Mouse (Mus musculus): ENCODE measurements around the gene Slc2a4. TPM values are rescaled to one million over a fixed set of nuclear protein-coding genes. Genes with fewer than 3 reads are reported as not detected.
"Not testable (repeated sequence)": the region's sequence is repeated elsewhere in the genome, so short reads cannot be mapped to it uniquely, and the experiment has no call there.

The Slc2a4 gene
- polyA plus RNA-seq, 1 experiment: 6.2 TPM

DNA sequence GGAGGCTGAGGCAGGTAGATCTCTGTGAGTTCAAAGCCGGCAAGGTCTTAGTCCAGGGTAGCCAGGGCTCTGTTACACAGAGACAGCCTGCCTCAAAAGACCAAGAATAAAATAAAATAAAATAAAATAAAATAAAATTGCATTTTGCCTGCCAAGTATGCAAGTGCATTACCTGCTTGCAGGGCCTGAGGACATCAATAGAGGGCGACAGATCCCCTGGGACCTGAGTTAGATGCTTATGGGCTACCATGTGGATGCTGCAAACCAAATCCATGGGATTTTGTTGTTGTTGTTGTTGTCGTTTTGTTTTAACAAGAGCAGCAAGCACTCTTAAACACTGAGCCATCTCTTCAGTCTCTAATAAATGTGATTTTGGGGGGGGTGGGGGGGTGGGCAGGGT, 15.7 kb downstream of the Slc2a4 start:
- DNase-seq (ENCODE audit: low read depth in 1 of 2, low spot score in 2 of 2): peak in 1 of 2 experiments; percentile 33
- Histone ChIP-seq H3K36me3 (ENCODE audit: control insufficient read depth, insufficient read depth, low read length) (no peaks in the 10 kb centered on the region), H3K27ac (ENCODE audit: insufficient read depth, low read length) (no peak overlapping the region), H3K4me3 (ENCODE audit: extremely low read depth, insufficient read depth, insufficient read length) (no peak overlapping the region), H3K4me1 (ENCODE audit: control insufficient read depth, insufficient read depth, insufficient read length) (peaks cover 21% of the 10 kb centered on the region), H3K27me3 (ENCODE audit: control insufficient read depth, insufficient read depth, low read length) (peaks cover 13% of the 10 kb centered on the region)
- TF ChIP-seq POLR2A (IDR thresholded peaks at IDR 0.05; ENCODE audit: low read depth, low read length) (no peak), CTCF (IDR thresholded peaks at IDR 0.05; ENCODE audit: extremely low read depth, insufficient read depth, insufficient read length, insufficient replicate concordance) (no peak)
- WGBS: 65% methylated on average over 3 of the region's 3 CpGs

GRCm38 (mm10) chr11:69931769-69932168, 16.2 kb downstream of the Slc2a4 start:
- H3K27ac ChIP-seq (ENCODE audit: insufficient read depth, low read length): no peak overlapping the region; the same call in 1 of the 2 replicates
- no peak for DNase-seq (ENCODE audit: low read depth in 1 of 2, low spot score in 2 of 2)
- H3K27me3 ChIP-seq (ENCODE audit: control insufficient read depth, insufficient read depth, low read length): peaks cover 13% of the 10 kb centered on the region
- TF ChIP-seq CTCF (IDR thresholded peaks at IDR 0.05; ENCODE audit: extremely low read depth, insufficient read depth, insufficient read length, insufficient replicate concordance) (no peak), POLR2A (IDR thresholded peaks at IDR 0.05; ENCODE audit: low read depth, low read length) (no peak)
- H3K4me3 ChIP-seq (ENCODE audit: extremely low read depth, insufficient read depth, insufficient read length): no peak overlapping the region
- H3K36me3 ChIP-seq (ENCODE audit: control insufficient read depth, insufficient read depth, low read length): no peaks in the 10 kb centered on the region
- 38% methylated on average over 8 of the region's 8 CpGs for WGBS
- peaks cover 21% of the 10 kb centered on the region for H3K4me1 ChIP-seq (ENCODE audit: control insufficient read depth, insufficient read depth, insufficient read length)

DNA sequence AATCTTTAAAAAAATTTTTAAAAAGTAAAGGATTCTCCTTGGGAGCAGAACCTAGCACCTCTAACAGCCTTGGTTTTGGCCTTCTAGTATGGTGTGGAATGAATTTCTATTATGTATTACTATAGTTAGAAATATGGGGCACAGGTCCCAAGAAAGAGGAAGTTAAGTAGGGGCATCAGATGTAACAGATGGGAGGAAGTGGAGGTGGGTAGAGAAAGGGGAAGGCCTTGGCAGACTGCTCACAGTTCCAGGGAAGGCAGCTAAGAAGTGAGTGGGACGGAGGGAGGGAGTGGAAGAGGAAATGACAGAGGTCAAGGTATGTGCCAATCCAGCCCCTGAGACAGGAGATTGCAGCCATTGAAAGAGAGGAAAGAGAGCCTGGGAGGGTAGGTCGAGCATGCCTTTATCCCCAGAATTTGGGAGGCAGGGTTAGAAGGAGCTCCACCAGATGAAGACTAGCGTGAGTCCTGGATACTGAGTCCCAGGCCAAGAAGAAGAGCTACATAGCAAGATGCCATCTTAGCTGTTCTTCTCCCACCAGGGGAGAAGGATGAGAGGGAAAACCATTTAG, 16.9 kb downstream of the Slc2a4 start:
- no peak for TF ChIP-seq POLR2A (IDR thresholded peaks at IDR 0.05; ENCODE audit: low read depth, low read length)
- Histone ChIP-seq H3K27ac (ENCODE audit: insufficient read depth, low read length) (peak overlapping the region; percentile 63), H3K4me3 (ENCODE audit: extremely low read depth, insufficient read depth, insufficient read length) (no peak overlapping the region), H3K36me3 (ENCODE audit: control insufficient read depth, insufficient read depth, low read length) (no peaks in the 10 kb centered on the region), H3K4me1 (ENCODE audit: control insufficient read depth, insufficient read depth, insufficient read length) (peaks cover 21% of the 10 kb centered on the region), H3K27me3 (ENCODE audit: control insufficient read depth, insufficient read depth, low read length) (peaks cover 7% of the 10 kb centered on the region)
- 25% methylated on average over 3 of the region's 3 CpGs for WGBS
- peak in 1 of 2 experiments; percentile 26 for DNase-seq (ENCODE audit: low read depth in 1 of 2, low spot score in 2 of 2)

DNA sequence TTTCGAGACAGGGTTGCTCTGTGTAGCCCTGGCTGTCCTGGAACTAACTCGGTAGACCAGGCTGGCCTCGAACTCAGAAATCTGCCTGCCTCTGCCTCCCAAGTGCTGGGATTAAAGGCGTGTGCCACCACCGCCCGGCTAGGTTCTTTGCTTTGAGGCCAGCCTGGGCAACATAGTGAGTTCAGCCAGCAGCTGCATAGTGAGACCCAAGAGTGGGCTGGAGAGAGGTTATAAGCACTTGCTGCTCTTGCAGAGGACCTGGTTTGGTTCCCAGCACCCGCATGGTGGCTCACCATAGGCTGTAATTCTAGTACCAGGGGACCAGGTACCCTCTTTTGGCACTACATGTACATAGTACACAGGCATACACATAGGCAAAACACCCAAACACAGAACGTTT, 17.8 kb downstream of the Slc2a4 start:
- not testable (repeated sequence) for H3K4me3 ChIP-seq (ENCODE audit: extremely low read depth, insufficient read depth, insufficient read length); H3K27me3 ChIP-seq (ENCODE audit: control insufficient read depth, insufficient read depth, low read length); H3K36me3 ChIP-seq (ENCODE audit: control insufficient read depth, insufficient read depth, low read length); H3K27ac ChIP-seq (ENCODE audit: insufficient read depth, low read length); DNase-seq (ENCODE audit: low read depth in 1 of 2, low spot score in 2 of 2)
- 93% methylated on average over 8 of the region's 8 CpGs for WGBS
- H3K4me1 ChIP-seq (ENCODE audit: control insufficient read depth, insufficient read depth, insufficient read length): peaks cover 12% of the 10 kb centered on the region; the same call in 1 of the 2 replicates

DNA sequence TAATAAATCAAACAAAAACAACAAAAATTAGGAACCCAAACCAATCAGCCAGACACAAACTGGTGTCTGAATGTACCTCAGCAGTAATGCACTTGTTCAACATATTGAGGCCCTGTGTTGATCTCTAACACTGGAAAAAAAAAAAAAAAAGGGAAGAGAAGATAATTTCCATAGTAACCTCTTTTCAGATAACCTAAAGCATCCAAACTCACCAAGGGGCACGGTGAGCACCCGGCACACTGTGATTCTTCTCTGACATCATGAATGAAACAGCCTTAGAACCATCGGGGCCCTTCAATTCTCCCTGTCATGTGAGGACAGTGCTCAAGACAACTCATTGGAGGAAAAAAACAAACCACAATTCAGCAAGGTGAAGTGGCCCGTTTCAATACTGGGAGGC, 18.3 kb downstream of the Slc2a4 start:
- Histone ChIP-seq H3K27me3 (ENCODE audit: control insufficient read depth, insufficient read depth, low read length) (0 out of 2 replicates have a peak, but pooled peaks cover 1% of the 10 kb centered on the region), H3K4me1 (ENCODE audit: control insufficient read depth, insufficient read depth, insufficient read length) (peaks cover 9% of the 10 kb centered on the region; the same call in 1 of the 2 replicates), H3K27ac (ENCODE audit: insufficient read depth, low read length) (no peak overlapping the region), H3K4me3 (ENCODE audit: extremely low read depth, insufficient read depth, insufficient read length) (no peak overlapping the region), H3K36me3 (ENCODE audit: control insufficient read depth, insufficient read depth, low read length) (no peaks in the 10 kb centered on the region)
- 52% methylated on average over 4 of the region's 4 CpGs for WGBS
- DNase-seq (ENCODE audit: low read depth in 1 of 2, low spot score in 2 of 2): no peak
- no peak for TF ChIP-seq POLR2A (IDR thresholded peaks at IDR 0.05; ENCODE audit: low read depth, low read length)
- no peak for TF ChIP-seq CTCF (IDR thresholded peaks at IDR 0.05; ENCODE audit: extremely low read depth, insufficient read depth, insufficient read length, insufficient replicate concordance)

- peaks cover 9% of the 10 kb centered on the region; the same call in 1 of the 2 replicates for H3K4me1 ChIP-seq (ENCODE audit: control insufficient read depth, insufficient read depth, insufficient read length)
- TF ChIP-seq CTCF (IDR thresholded peaks at IDR 0.05; ENCODE audit: extremely low read depth, insufficient read depth, insufficient read length, insufficient replicate concordance): no peak
- TF ChIP-seq POLR2A (IDR thresholded peaks at IDR 0.05; ENCODE audit: low read depth, low read length): no peak
- no peak overlapping the region for H3K4me3 ChIP-seq (ENCODE audit: extremely low read depth, insufficient read depth, insufficient read length)
- H3K27me3 ChIP-seq (ENCODE audit: control insufficient read depth, insufficient read depth, low read length): no peaks in the 10 kb centered on the region
- 90% methylated on average over 2 of the region's 2 CpGs for WGBS
- H3K27ac ChIP-seq (ENCODE audit: insufficient read depth, low read length): no peak overlapping the region
- H3K36me3 ChIP-seq (ENCODE audit: control insufficient read depth, insufficient read depth, low read length): no peaks in the 10 kb centered on the region
- DNase-seq (ENCODE audit: low read depth in 1 of 2, low spot score in 2 of 2): no peak
Observed at GRCm38 (mm10) chr11:69927501-69927900, 20.5 kb downstream of the Slc2a4 start.

DNA sequence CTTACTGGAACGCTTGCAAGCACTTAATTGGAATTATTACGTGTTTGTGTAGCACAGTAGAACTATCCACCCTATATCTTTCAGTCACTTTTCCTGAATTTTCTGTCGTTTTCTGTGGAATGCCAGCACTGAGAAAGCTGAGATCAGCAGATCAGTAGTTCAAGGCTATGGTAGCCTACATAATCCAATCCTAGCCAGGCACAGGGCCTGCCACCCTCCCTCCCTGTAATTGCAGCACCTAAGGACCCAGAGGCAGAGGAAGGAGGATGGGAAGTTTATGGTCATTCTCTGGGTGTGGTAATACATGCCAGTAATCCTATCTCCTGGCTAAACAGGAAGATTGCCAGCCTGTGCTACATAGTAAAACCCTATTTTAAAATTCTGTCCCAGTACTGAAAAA, 25.2 kb downstream of the Slc2a4 start:
- Histone ChIP-seq H3K27ac (ENCODE audit: insufficient read depth, low read length) (peak overlapping the region; percentile 40), H3K4me3 (ENCODE audit: extremely low read depth, insufficient read depth, insufficient read length) (no peak overlapping the region), H3K4me1 (ENCODE audit: control insufficient read depth, insufficient read depth, insufficient read length) (peaks cover 7% of the 10 kb centered on the region; the same call in 1 of the 2 replicates), H3K27me3 (ENCODE audit: control insufficient read depth, insufficient read depth, low read length) (no peaks in the 10 kb centered on the region), H3K36me3 (ENCODE audit: control insufficient read depth, insufficient read depth, low read length) (peaks cover 10% of the 10 kb centered on the region)
- DNase-seq (ENCODE audit: low read depth in 1 of 2, low spot score in 2 of 2): no peak
- TF ChIP-seq CTCF (IDR thresholded peaks at IDR 0.05; ENCODE audit: extremely low read depth, insufficient read depth, insufficient read length, insufficient replicate concordance) (no peak), POLR2A (IDR thresholded peaks at IDR 0.05; ENCODE audit: low read depth, low read length) (no peak)
- WGBS: 64% methylated on average over 3 of the region's 3 CpGs

Data from spleen, adult 2 months (tissue).